Mouse (Mus musculus) limb, embryonic 15.5 days (tissue): ENCODE data around the gene Dcpp1. TPM values are rescaled to one million over a fixed set of nuclear protein-coding genes. Genes with fewer than 3 reads are reported as not detected.
"Not testable (repeated sequence)": the region's sequence is repeated elsewhere in the genome, so short reads cannot be mapped to it uniquely, and the experiment has no call there.

Experiments
- ATAC-seq: fragments of 200-750 bp; cut with Nextera tagmentation; 2 replicates; pipeline ENCODE4 v1.8.0; 2017; ENCODE audit warnings: low read depth, moderate TSS enrichment; ENCODE audit not compliant: insufficient number of reproducible peaks, low FRiP score, low TSS enrichment
- H3K27ac ChIP-seq: fragments of 300-500 bp; sonication (generic); 2 replicates; pipeline ENCODE4 v1.5.1; 2015; ENCODE audit warnings: moderate library complexity, mild to moderate bottlenecking, inconsistent platforms
- H3K27me3 ChIP-seq: fragments of 300-500 bp; sonication (generic); 2 replicates; pipeline ENCODE4 v1.6.1; 2015; ENCODE audit warnings: inconsistent platforms
- H3K36me3 ChIP-seq: fragments of 300-500 bp; sonication (generic); 2 replicates; pipeline ENCODE4 v1.6.1; 2015; ENCODE audit warnings: inconsistent platforms
- H3K4me1 ChIP-seq: fragments of 300-500 bp; sonication (generic); 2 replicates; pipeline ENCODE4 v1.6.1; 2015; ENCODE audit warnings: inconsistent platforms
- H3K4me2 ChIP-seq: fragments of 300-500 bp; sonication (generic); 2 replicates; pipeline ENCODE4 v1.6.1; 2015; ENCODE audit warnings: mild to moderate bottlenecking, inconsistent platforms
- H3K4me3 ChIP-seq: fragments of 300-500 bp; sonication (generic); 2 replicates; pipeline ENCODE4 v1.5.1; 2015; ENCODE audit warnings: mild to moderate bottlenecking, inconsistent platforms
- H3K9ac ChIP-seq: fragments of 300-500 bp; sonication (generic); 2 replicates; pipeline ENCODE4 v1.6.1; 2015; ENCODE audit warnings: inconsistent platforms
- H3K9me3 ChIP-seq: fragments of 300-500 bp; sonication (generic); 2 replicates; pipeline ENCODE4 v1.6.1; 2016; ENCODE audit warnings: inconsistent platforms
- WGBS: fragments of 180-500 bp; shearing (Covaris S2); methylation state at CpG from one replicate; pipeline ENCODE4 v1.1.7; 2015; 5-methylcytosine and 5-hydroxymethylcytosine counted together
- polyA plus RNA-seq: library from polyadenylated mRNA; unstranded; fragments of >200 nt; fragmentation: Nextera tagmentation; extraction: Ambion mirVana; gene quantifications from 2 replicates; pipeline ENCODE4 v1.2.1, GENCODE M21; 2015

Dcpp1 gene
- polyA plus RNA-seq = not detected in 2 replicates

GRCm38 (mm10) chr17:23880576-23880975, at the start of gene Dcpp1, which contains the start of gene Dcpp2:
Gene Dcpp1, plus strand, starts transcription at chr17:23880876.
Gene Dcpp2, plus strand, starts transcription at chr17:23880880.
- not testable (repeated sequence) for H3K4me1 ChIP-seq, H3K36me3 ChIP-seq, H3K27me3 ChIP-seq, H3K4me3 ChIP-seq, H3K9ac ChIP-seq, H3K4me2 ChIP-seq, ATAC-seq, H3K9me3 ChIP-seq, H3K27ac ChIP-seq
- 72% methylated on average over 4 of the region's 4 CpGs for WGBS

GRCm38 (mm10) chr17:23831201-23831600, 49.5 kb upstream of the Dcpp1 start:
- 85% methylated on average over 1 of the region's 1 CpGs for WGBS
- H3K4me3 ChIP-seq = no peak overlapping the region
- no peak for ATAC-seq

DNA sequence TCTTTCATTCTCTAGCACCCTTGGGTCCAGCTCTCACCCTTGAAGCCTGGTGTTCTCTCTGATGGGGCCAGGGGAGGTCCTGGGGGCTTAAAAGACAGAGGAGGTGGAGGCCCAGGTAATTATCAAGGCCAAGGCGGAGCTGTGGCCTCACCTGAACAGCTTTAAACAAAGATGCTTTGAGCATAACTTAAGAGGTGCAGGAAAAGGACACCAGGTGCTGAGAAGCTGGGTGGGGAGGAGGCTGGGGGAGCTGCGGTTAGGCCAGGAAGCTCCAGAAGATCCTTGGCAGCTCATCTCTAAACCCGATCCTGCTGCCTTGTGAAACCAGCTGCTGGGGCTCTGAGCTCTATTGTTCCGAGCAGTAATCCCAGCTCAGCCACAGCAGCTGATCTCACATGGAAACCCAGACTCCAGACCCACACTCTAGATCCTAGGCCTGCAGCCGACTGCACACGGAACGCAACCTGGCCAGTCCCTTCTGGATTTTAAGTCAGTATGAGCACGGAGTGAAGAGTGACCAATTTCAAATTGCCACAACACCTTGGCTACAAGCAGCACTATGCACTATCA, 44.6 kb upstream of the Dcpp1 start, which contains the start of gene Prss33:
Prss33 (minus strand) TSS at position 51 of the 570 bp plus-strand sequence.
- Histone ChIP-seq H3K9me3 (no peaks in the 10 kb centered on the region), H3K4me3 (no peak within 1 kb of the TSS), H3K27me3 (peaks cover 21% of the 10 kb centered on the region), H3K4me1 (no peaks in the 10 kb centered on the region), H3K9ac (no peak within 1 kb of the TSS), H3K4me2 (no peak within 1 kb of the TSS), H3K27ac (no peak within 1 kb of the TSS), H3K36me3 (no peaks in the 10 kb centered on the region)
- 71% methylated on average over 8 of the region's 8 CpGs for WGBS
- ATAC-seq = no peak

More at GRCm38 (mm10) chr17:23831201-23831600, 49.5 kb upstream of the Dcpp1 start:
- Histone ChIP-seq H3K9me3 (no peaks in the 10 kb centered on the region), H3K27ac (no peak overlapping the region), H3K36me3 (peaks cover 13% of the 10 kb centered on the region), H3K27me3 (peaks cover 21% of the 10 kb centered on the region), H3K4me2 (no peak overlapping the region), H3K4me1 (peaks cover 18% of the 10 kb centered on the region), H3K9ac (no peak overlapping the region)

DNA sequence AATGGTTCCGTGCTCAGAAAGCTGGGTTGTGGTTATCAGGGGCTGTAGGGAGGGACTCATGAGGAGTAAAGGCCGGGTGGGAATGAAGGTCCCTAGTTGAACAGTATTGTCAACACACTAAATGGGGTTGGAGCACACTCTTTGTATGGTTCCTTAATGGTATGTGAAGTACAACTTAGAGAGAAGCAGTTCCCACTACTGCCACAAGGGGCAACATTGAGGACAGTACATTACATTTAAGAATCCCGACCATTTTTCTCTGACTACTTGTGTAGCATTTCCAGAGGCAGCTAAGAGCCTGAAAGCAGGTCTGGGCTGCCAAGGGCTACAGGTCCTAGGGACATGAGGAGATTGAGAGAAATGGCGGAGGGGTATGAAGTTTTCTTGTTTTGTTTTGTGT, 39.5 kb upstream of the Dcpp1 start:
- no peak overlapping the region for H3K4me2 ChIP-seq
- no peak overlapping the region for H3K4me3 ChIP-seq
- peaks cover 4% of the 10 kb centered on the region; the same call in 1 of the 2 replicates for H3K4me1 ChIP-seq
- H3K9me3 ChIP-seq = no peaks in the 10 kb centered on the region
- H3K27me3 ChIP-seq = no peaks in the 10 kb centered on the region
- no peak overlapping the region for H3K27ac ChIP-seq
- H3K36me3 ChIP-seq = no peaks in the 10 kb centered on the region
- ATAC-seq = no peak
- no peak overlapping the region for H3K9ac ChIP-seq
- 30% methylated on average over 4 of the region's 4 CpGs for WGBS

DNA sequence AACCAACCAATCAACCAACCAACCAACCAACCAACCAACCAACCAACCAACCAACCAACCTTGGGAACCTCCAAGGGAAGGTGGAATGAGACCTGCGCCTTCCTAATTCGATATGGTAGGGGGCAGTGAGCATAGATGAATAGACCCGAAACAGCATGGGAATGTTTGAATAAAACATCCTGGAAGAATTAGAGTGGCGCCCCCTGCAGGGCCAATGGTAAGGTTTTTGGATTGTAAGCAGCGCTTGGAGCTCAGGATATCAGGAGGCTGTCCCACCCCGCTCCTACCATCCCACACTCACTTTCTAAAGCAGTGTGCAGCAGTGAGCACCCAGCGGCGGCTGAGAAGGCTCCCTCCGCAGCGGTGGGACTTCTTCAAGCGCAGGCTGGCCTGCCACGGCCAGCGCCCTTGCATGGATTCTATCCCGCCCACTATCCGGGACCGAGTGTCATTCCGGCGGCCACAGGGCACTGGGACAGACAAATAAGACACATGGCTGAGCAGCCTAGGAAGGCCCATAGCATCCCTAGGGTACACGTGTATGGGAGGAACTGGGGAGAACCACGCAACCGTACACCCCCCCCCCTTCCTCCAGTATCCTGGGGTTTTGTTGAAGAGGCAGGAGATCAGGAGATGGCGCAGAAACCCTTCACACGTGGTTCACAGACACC, 37.4 kb upstream of the Dcpp1 start:
- Histone ChIP-seq H3K27ac (no peak overlapping the region), H3K27me3 (no peaks in the 10 kb centered on the region), H3K4me3 (peak overlapping the region; percentile 14; the same call in 1 of the 2 replicates), H3K9me3 (no peaks in the 10 kb centered on the region), H3K36me3 (no peaks in the 10 kb centered on the region), H3K4me1 (peaks cover 4% of the 10 kb centered on the region; the same call in 1 of the 2 replicates), H3K4me2 (peak overlapping the region; percentile 36; the same call in 1 of the 2 replicates), H3K9ac (no peak overlapping the region)
- 48% methylated on average over 23 of the region's 23 CpGs for WGBS
- ATAC-seq = no peak

DNA sequence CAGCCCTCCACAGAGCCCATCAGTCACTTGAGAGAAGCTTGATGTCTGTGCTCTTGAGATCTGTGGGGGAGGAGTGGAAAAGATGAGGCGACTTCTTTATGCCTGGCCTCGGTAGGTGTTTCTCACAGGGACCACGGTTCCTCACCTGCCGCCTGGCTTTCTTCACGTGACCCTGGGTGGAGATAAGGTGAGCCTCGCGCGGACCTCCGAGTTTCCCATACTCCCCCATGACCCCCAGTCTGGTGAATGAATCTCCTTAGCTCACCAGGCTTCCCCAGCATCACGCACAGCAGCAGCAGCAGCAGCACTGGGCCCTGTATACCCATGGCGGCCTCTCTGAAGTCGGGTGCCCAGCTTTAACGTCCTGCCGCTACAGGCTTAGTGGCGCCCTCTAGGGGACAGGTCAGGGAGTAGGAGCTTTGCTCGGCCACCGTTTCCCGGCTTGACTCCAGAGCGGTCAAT, 36.8 kb upstream of the Dcpp1 start, which contains the start of the genes Prss32 and Prss41:
Prss32 (plus strand) TSS at position 44 of the 462 bp plus-strand sequence.
Prss41 (minus strand) TSS at position 361 of the 462 bp plus-strand sequence.
- H3K27me3 ChIP-seq = no peaks in the 10 kb centered on the region
- H3K9ac ChIP-seq = no peak within 1 kb of the TSS
- H3K4me3 ChIP-seq = peak within 1 kb of the TSS; percentile 14; the same call in 1 of the 2 replicates
- no peaks in the 10 kb centered on the region for H3K9me3 ChIP-seq
- peak within 1 kb of the TSS; percentile 36 for H3K4me2 ChIP-seq
- ATAC-seq = no peak
- no peaks in the 10 kb centered on the region for H3K36me3 ChIP-seq
- WGBS = 15% methylated on average over 19 of the region's 19 CpGs
- H3K27ac ChIP-seq = no peak within 1 kb of the TSS
- H3K4me1 ChIP-seq = peaks cover 4% of the 10 kb centered on the region; the same call in 1 of the 2 replicates

- 56% methylated on average over 2 of the region's 2 CpGs for WGBS
- no peak overlapping the region for H3K9ac ChIP-seq
- H3K4me1 ChIP-seq = no peaks in the 10 kb centered on the region
- H3K4me2 ChIP-seq = no peak overlapping the region
- no peaks in the 10 kb centered on the region for H3K27me3 ChIP-seq
- H3K9me3 ChIP-seq = no peaks in the 10 kb centered on the region
- no peak overlapping the region for H3K27ac ChIP-seq
- no peaks in the 10 kb centered on the region for H3K36me3 ChIP-seq
- no peak overlapping the region for H3K4me3 ChIP-seq
- no peak for ATAC-seq
Observed at GRCm38 (mm10) chr17:23850028-23850427, 30.6 kb upstream of the Dcpp1 start.

- Histone ChIP-seq H3K9me3 (no peaks in the 10 kb centered on the region), H3K4me1 (no peaks in the 10 kb centered on the region), H3K4me3 (no peak overlapping the region), H3K27me3 (no peaks in the 10 kb centered on the region), H3K27ac (no peak overlapping the region), H3K9ac (no peak overlapping the region), H3K4me2 (no peak overlapping the region), H3K36me3 (no peaks in the 10 kb centered on the region)
- no peak for ATAC-seq
- 56% methylated on average over 18 of the region's 19 CpGs for whole genome bisulfite sequencing
Observed at GRCm38 (mm10) chr17:23850853-23851749, 29.6 kb upstream of the Dcpp1 start.

GRCm38 (mm10) chr17:23853292-23853691, 27.4 kb upstream of the Dcpp1 start:
- no peak for ATAC-seq
- Histone ChIP-seq H3K4me2 (no peak overlapping the region), H3K36me3 (no peaks in the 10 kb centered on the region), H3K9me3 (no peaks in the 10 kb centered on the region), H3K27me3 (no peaks in the 10 kb centered on the region), H3K27ac (no peak overlapping the region), H3K4me3 (no peak overlapping the region), H3K4me1 (no peaks in the 10 kb centered on the region), H3K9ac (no peak overlapping the region)
- WGBS = 36% methylated on average over 5 of the region's 5 CpGs

DNA sequence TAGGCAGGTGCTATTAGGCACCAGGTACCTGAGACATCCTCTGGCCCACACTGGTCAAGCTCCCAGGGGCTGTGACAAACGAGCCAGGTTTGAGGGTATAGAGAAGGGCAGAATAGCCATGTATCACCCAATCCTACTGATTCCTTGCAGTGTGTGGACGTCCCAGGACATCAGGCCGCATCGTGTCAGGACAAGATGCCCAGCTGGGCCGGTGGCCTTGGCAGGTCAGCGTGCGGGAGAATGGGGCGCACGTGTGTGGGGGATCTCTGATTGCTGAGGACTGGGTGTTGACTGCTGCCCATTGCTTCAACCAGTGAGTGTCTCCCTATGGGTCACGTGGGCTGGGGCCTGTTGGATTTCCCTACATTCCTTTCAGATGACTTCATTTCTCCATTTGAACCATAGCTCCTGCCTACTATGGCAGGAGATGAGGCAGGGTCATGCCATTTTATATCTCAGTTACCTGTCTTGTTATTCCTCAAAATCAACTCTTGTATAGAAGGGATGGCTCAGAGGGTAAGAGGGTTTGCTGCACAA, 26.4 kb upstream of the Dcpp1 start:
- no peak overlapping the region for H3K9ac ChIP-seq
- 86% methylated on average over 10 of the region's 10 CpGs for WGBS
- H3K36me3 ChIP-seq = no peaks in the 10 kb centered on the region
- H3K4me2 ChIP-seq = no peak overlapping the region
- ATAC-seq = no peak
- no peaks in the 10 kb centered on the region for H3K27me3 ChIP-seq
- no peaks in the 10 kb centered on the region for H3K4me1 ChIP-seq
- H3K9me3 ChIP-seq = no peaks in the 10 kb centered on the region
- H3K4me3 ChIP-seq = no peak overlapping the region
- no peak overlapping the region for H3K27ac ChIP-seq

DNA sequence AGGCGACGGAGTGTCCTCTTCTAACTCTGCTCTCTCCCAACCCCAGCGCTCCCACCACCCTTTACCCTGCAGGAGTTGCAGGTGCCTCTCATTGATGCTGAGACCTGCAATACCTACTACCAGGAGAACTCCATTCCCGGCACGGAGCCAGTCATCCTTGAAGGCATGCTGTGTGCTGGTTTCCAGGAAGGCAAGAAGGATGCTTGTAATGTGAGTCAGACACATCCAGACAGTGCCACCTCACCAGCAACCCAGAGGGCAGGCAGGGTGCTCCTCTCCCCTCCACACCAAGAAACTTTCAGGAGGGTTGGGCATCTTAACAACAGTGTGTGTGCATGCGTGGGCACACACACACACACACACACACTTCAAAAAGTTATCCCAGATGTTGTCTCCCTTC, 23.5 kb upstream of the Dcpp1 start:
- Histone ChIP-seq H3K36me3 (no peaks in the 10 kb centered on the region), H3K4me1 (no peaks in the 10 kb centered on the region), H3K27ac (no peak overlapping the region), H3K4me2 (no peak overlapping the region), H3K4me3 (no peak overlapping the region), H3K9me3 (no peaks in the 10 kb centered on the region), H3K9ac (no peak overlapping the region), H3K27me3 (no peaks in the 10 kb centered on the region)
- no peak for ATAC-seq
- WGBS = 88% methylated on average over 6 of the region's 6 CpGs
